Mouse (Mus musculus): Measurements from ENCODE around the gene Doc2a.

The Doc2a gene

DNA sequence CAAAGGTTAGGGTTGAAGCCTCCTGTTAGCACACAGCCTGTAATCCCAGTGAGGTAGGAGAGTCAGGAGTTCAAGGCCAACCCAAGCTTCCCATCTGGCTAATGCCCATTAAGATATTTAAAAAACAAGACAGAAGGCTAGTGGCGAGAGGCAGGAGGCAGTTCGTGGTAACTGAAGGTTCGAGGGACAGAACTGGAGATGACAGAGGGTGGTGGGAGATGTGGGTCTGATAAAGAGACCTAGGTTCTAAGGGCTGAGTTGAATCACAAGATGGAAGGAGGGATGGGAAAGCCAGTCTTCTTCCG, at the start of gene Doc2a:
Gene Doc2a (plus strand): TSS at position 301 of the 305 bp plus-strand sequence.
- DNase-seq: no peak

DNA sequence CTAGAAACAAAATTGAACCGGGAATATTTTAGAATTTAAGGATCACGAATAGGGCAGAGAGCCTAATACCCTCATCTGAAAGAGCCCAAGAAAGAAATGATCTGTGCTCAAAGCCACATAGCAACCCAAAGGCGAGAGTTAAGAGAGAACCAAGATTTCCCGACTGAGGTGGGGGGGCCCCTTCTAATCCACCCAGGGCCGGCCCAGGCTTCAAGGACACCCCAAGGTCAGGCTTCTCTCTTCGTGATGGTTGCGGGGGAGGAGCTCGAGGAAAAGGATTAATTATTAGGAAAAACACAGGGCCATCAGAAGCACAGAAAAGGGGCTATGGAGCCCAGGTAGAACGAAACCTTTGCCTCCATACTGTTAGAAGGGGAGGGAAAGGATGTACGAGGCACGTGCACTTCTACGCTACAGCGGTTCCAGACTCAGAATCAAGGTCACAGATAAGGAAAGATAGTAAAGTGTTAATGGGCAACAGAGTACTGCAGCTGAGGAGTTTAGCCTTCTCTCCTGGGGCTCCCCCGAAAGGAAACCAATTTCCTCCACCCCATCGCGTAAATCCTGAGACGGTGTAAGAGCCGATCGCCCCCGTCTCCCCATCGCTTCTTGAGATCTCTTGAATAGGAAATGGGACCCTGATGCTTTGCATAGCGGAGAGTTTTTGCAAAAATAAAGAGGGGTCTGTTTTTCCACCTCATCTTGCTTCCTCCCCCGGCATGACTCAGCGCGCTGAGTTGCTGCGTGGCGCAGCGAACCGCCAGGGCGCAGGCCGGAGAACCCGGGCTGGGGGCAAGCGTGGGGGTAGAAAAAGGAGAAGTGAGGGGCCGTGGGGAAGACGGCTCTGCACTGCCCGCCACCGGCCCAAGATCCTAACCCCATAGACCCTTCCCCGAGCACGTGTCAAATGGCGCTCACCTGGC, 48.8 kb upstream of the Doc2a start:
- DNase-seq: peak; percentile 57

DNA sequence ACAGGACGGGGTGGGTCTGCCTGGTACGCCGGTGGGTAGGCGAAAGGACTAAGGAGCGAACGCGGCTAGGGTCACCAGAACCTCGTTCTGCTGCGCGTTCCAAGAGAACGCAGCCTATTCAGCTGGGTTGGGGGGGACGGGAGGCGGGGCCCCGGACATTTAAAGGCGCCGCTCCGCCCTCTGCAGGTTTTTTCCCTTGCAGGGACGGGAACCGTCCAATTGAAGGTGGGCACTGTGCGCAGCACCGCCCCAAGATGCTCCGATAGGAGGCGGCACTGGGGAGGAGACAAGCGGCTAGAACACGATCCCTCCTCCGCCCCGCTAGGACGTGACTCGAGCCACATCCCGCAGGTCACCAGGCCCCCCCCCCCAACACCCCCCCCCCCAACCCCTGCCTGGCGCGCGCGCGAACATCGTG, 48.2 kb upstream of the Doc2a start:
- peak; percentile 99 for DNase-seq

DNA sequence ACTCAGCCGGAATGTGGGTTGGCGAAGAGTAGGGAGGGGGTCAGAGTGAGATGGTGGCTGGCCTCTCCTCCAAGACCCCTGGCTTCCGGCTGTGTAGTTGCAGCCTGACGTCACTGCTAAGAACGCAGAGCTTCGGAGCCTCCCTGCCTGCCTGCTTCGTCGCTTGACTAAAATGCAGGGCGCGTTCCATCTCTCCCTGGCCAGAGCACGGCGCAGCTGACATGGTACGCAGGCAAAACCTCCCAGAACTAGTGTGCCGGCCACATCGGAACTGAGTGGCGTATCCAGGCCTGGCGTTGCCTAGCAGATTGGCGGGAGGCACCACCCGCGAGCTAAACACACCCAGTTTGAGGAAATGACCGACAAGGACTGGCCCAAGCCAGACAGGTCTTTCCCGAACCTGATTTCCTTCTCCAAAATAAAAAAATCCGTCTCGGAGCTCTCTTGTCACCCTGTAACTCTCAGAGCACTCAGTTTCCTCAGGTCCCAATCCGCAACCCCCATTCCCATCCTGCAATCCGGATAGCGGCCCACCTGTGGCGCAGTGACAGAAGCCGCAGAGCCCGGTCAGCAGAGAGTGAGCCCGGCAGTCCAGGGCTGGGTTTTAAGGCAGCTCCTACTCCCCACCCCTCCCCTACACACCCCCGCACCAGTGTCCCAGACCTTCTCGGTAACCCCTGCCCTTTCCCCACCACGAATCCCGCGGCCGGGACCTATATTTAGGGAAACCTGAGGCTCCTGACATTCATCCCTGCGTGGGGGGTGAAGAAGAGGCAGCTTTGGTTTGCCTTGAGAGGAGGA, 47.5 kb upstream of the Doc2a start:
- DNase-seq: no peak

DNA sequence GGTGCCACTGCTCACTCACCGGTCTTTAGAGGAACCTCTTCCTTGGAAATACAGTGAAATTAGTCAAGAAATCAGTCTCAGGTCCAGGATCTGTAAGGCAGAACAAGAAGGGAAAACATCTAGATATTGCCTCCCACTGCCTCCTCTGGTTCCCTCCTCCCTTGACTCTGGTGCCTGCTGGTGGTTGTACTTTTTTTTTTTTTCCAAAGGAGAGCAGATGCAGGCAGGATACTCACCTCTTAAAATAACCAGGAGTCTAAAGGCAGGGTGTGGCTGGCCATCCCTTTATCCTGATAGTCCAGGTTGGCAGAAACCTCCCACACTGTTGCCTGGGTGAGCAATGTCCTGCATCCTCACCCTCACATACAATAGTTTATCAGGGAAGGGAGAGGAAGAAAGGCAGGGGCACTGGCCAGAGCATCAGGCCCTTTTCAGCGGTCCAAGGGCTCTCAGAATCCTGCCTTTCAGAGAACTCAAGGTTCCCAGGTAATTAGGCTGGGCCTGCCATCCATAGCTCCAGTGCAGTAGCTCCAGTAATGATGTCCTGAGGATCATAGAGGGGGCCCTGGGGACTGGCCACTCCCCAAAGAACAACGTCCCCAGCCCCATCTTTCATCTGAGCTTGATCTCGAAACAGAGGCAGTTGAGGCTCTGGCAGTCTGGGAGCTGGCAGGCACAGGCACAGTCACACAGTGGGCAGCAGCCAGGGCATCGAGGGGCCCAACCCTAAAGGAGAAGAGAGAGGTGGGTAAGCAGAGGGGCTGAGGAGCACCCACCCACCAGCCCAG, 46.8 kb upstream of the Doc2a start:
- no peak for DNase-seq

DNA sequence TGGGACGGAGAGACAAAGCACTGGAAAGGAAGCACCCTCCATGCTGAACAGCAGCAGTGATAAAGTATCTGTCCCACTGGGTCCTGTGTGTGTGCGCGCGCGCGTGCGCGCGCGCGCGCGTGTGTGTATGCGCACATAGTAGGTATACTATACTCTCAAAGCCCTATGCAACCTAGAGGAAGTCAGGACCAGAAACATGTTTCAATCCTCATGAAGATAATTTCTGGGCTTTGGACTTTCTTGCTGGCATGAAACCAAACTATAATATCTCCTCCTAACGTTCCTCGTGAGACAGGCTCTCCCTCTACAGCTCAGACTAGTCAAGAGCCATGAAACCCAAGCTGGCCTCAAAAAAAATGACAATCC, 46.2 kb upstream of the Doc2a start:
- no peak for DNase-seq

DNA sequence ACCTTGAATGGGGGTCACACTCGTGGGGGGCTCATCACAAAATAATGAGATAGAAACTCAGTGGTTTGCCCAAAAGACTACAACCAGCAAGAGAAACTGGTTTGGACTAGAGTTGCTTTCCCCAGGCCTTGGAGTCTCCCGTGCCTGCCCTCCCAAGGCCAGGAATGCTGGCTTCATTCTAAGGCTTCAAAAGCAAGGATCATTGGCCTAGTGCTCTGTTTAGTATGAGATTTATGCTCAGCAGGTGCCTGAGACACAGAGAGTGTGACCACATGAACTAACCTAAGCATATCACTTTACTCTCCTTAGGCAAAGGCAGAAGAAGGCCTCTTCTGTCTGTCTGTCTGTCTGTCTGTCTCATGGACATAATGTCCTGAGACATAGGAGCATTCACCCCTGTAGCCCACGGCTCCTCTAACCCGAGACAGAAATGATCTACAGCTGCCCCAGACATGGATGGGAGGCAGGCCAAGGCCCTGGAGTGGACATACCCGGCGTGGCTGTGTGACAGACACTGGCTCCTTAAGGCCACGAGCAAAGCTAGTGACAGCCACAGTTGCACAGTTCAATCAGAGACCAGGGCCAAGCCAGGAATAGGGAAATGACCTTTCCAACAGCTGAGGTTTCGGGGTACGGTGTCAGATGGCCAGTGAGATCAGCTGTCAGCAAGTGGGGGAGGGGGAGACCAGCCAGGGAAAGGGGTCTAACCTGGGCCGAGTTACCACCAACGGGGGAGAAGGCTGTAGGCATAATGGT, 44.9 kb upstream of the Doc2a start:
- no peak for DNase-seq

DNA sequence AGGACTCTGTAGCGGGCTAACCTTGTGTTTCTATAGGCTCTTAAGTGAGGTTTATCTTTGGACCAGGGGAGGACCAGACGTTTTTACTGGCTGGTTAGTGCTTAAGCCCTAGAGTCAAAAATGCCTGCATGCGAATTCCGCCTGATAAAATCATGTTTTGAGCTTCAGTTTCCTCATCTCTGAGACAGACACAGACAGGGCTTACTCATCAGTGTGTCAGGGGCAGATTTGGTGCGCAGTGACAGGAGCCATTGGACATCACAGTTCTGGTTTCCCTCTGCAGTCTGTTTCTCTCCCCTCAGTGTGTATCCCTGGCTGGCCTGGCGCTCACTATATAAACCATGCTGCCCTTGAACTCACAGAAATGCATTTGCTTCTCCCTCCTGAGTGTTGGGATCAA, 44.0 kb upstream of the Doc2a start:
- no peak for DNase-seq

DNA sequence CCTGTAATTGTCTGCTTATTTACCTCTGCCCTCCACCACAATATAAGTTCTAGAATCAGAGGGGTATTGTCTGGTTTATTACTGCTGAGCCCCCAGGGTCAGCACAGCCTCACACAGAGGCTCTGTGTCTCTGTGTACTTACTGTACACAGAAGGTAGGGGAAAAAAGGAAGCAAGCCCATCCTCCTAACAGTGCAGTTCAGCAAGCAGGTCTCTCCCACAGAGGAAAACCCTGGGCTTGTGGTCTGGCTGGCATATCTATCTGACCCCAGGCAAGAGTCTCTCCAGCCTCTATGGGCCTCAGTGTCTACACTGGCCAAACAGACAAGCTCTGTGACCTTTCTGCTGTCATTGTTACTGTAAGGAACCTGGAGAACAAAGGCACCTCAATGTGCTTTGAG, 43.5 kb upstream of the Doc2a start:
- DNase-seq: no peak

DNA sequence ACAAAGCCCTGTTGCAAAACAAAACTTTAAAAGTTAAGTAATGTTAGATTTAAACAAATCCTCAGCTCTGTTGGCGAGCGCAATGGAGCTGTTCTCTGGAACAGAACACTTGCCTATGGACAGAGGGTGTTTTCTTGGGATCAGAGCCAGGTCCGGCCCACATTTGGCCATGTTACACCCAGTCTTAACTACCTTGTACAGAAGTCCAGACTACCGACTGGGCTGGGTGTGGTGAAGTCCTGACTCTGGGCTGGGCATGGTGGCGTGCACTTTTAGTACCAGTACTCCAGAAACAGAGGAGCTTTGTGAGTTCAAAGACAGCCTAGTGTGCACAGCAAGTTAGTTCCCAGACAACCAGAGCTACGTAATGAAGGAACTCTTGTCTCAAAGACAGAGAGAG, 40.3 kb upstream of the Doc2a start:
- DNase-seq: peak; percentile 73

DNA sequence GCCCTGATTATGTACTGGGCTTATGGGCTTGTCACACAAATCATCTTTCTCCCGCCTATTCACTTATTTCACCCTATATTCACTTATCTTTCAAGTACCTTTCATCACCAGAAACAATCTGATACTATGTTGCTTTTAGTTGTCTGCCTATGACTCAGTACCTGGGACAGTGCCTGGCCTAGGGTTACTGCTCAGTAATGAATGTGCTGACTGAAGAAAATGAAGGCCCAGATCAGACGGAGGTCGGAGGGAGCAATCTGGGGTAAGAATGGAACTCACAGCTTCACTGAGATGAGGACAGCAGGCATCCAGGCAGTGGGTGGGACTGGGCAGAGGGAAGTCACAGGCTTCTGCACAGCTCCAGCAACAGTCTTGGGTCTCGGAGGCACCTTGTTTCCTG, 39.8 kb upstream of the Doc2a start:
- DNase-seq: no peak

DNA sequence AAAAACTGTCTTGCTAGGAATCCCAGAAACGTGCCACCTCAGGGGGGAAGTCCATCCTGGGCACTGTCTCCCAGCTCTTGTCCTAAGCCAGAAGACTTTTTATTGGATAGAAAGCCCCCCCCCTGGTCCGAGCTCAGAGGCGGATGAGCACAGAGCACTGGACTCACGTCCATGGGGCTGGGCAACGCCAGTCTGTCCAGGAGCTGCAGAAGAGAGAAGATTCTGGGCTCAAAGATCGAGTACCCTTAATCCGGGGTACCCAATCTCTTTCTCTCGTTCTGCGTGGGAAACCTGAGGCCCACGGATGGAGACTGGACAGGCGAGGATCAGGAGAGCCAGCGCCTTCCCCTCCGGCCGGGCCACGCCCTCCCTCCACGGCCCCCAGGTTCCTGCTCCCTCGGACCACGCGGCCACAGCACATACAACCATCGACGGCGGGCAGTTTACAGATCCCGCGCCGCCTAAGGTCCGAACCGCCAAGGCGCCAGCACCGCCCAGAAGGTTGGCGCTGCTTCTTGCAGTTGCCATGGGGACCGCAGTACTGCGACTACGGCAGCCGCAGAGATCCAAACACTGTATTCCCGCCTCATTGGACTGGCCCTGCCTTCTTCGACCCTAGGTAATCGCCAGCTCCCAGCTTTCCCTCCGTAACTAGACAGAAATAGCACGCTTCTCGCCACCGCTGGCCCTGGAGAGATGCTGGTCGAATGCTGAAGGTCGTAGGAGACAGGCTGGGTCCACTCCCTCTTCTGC, 38.3 kb upstream of the Doc2a start:
- DNase-seq: peak; percentile 91

DNA sequence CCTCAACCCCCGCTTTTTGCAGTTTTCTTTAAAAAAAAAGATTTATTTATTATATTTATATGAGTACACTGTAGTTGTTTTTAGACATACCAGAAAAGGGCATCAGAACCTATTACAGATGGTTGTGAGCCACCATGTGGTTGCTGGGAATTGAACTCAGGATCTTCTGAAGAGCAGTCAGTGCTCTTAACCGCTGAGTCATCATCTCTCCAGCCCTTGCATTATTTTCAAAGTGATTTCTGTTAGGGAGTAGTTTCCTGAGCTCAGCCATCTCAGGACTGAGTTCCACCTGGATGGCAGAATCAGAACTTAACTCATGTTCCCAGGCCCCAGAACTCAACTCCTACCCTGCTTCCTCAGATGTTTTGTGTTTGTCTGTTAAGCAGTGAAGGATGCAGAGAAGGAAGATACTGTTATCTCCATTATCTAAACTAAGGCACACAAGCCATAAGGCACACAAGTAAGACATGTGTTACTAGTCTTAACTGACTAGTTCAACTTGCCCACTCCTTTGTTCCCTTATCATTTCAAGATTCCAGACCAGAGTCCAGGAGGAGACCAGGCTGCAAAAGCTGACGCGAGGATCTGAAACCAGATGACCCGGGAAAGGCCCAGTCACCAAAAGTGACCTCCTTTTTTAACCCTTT, 37.4 kb upstream of the Doc2a start:
- no peak for DNase-seq

DNA sequence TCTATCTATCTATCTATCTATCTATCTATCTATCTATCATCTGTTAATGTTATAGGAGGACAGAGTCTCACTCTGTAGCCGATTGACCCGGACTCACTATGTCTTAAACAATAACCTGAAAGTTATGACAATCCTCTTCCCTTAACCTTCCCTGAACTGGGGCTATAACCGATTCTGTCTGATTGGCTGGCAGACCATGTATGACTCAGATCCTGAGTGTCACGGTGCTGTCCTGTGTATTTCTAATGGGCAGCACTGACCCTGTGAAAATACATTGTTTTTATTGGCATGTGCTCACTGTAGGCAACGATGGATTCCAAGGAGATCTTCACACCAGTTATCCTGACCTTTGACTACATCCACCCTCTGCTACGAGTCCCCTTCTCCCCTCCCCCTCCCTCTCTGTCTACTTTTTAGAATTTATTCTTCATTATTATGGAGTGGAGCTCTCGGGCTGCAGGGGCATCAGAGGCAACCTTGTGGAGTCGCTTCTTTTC, 31.4 kb upstream of the Doc2a start:
- DNase-seq: no peak

DNA sequence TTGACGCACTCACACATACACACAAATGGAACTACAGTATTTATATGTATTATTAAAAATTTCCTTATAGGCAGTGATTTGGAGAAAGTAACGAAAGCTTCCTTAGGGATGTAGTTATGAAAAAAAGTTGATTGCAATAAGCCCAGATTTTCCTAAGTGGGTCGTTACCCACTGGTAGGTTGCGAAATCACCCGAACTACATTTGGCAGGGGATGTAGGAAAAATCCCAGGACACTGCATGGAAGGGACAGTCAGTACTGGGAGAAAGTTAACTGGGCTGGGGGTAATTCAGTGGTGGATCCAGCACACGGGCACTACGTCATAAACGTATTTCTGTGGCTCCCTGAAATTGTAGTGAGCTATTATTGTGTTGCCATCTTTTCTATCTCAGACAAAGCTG, 30.7 kb upstream of the Doc2a start:
- no peak for DNase-seq

DNA sequence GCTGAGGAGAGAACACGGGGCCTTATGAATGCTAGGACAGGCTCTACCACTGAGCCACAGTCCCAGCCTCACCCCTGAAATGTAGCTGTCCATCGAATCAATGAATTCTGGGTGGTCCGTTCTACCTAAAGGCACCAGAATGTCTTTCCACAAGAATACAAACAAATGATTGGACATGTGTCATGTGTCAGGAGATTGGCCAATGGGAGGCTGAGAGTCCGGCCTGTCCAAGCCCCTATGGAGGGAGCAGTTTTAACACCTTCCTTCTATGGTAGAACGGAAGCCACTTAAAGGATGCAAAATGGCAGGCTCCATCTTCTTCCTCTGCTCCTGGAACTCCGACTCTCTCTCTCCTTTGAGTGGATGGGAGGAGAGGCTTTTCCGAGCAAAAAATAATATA, 29.6 kb upstream of the Doc2a start:
- DNase-seq: no peak

DNA sequence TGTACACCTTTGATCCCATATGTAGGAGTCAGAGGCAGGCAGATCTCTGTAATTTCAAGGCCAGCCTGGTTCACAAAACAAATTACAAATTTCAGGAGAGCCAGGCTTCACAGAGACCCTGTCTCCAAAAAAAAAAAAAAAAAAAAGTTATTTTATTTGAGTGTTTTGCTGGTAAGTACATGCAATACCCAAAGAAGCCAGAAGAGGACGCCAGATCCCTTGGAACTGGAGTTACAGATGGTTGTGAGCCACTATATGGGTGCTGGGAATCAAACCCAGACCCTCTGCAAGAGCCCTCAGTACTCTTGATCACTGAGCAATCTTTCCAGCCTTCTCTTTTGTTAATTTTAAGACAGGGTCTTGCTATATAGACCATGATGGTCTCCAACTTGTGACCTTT, 28.4 kb upstream of the Doc2a start:
- DNase-seq: no peak

DNA sequence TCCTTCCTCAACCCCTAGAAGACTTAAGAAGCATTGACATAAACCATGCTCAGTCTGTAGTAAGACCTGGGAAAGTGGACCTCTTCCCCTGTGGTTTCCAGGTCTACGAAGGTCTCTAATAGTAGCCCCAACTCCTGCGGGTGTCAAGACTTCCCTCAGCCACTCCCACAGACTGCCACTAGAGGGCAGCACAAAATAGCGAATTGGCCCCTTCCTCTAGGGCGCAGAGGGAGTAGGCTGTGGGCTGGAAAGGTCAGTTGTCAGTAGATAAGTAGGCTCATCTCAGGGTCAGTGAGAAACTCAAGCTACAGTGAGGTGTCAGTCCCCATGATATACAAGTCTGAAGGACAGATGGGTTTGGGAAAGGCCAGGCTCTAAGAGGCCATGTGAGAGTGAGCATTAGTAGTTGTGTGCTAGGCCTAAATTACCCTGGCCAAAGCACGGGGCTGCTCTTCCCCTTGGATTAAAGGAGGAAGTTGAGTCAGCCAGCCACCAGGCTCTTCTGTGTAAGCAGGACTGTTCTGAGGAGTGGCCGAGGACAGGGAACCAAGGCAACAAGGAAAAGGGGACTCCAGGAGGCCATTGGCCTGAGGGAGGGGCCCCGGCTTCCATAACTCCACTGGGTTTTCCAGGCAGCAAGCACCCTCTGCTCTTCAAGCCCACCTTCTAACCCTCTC, 25.2 kb upstream of the Doc2a start:
- DNase-seq: peak; percentile 62

DNA sequence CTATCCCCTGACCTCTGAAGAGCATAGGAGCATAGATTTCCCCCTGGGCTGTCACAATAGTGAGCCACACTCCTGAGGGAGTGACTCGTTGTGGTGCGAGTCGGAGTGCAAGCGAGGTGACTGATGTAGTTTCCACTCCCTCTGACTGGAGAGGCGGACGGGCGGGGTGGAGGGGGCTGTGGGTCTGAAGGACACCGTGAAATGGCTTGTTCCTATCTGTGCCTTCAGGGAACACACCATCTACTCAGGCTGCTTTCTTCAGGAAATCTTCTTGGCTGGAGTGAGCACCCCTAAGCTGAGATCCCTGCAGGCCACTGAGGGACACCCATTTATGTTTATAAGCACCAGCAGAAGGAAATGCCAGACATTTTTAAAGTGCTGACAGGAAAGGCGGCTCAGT, 24.5 kb upstream of the Doc2a start:
- no peak for DNase-seq

DNA sequence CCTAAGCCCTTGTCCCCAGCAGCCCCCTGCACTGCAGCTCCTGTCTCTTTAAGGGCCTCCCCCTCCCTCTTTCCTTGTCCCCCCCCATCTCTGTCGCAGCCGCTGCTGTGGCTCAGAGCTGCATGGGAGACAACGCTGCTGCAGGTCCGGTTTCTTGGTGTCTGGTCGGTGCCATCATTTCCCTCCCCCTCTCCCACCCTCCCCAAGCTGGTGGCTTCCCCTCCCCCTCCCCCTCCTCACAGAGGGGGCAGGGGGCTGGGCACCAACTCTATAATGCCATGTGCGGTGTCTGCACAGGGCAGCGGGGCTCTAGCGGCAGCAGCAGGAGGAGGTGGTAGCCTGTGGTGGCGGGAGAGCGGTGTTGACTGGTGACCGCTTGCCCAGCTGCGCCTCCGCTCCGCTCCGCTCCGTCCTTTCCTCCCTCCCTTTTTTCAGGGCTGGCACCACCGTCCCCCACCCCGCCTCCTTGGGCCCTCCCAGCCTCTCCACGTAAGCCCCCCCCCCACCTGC, 24.0 kb upstream of the Doc2a start:
- DNase-seq: no peak

DNA sequence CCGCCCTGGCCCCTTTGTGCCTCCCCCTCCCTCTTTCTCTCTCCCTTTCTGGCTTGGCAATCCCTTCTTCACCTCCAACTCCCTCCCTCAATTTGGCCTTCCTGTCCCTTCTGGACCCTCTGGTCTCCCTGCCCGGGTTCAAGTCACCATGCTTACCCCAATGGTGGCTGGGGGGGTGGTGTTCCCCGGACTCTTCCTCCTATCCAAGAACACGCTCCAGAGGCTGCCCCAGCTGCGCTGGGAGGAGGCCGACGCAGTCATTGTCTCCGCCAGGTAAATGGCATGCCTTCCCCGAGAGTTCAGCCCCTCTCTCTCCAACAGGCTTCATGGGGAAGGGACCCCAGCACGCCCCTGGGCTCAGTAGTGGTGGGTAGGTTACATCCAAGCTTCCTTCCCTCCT, 23.3 kb upstream of the Doc2a start:
- no peak for DNase-seq

All from kidney, adult 11 months (tissue).